Mouse (Mus musculus): ENCODE data around the gene Exoc7.

Exoc7 gene

DNA sequence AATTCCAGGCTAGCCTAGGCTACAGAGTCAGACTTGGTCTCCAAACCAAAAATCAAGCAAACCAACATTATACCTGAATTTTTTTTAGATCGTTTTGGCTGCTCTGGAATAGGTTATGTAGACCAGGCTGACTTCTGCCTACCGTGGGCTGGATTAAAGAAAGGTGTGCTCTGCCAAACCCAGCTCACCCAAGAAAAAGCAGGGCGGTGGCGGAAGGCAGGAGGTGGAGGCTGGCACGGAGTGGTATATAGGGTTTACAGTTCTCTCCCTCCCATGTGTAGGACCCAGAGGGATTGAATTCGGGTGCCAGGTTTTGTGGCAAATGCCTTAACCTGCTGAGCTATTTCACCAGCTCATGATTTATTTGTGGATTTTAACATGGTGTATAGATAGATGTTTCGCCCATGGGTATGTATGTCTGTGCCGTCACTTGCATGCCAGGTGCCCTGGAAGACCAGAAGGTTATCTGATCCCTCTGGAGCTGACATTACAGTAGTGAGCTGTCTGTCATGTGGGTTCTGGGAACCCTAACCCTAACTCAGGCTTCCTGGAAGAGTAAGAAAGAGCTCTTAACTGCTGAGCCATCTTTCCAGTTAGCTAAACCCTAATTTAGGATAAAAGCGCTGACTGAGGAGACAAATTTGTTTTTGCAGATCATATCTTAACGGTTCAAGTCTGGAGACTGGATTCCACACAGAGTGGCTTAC, at the start of gene Exoc7:
Gene Exoc7 (minus strand): TSS at position 215 of the 707 bp plus-strand sequence.
- no peak for DNase-seq

DNA sequence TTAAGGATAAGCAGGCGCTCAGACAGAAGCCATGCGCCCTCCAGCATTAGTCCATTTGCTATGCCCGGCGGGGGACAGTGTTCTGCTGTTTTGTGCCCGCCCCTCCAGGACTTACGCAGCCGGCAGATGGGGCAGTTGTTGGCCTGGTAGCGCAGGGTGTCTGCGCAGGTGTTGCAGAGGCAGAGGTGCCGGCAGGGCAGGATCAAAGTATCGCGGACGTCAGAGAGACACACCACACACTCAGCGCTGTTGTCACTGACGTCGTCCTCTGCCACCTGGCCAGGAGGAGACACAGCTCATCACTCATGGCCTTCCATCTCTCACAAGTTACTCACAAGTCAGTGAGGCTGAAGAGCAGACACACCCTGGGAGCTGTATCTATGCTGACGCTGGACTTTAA, 47.5 kb upstream of the Exoc7 start:
- DNase-seq, result no peak

DNA sequence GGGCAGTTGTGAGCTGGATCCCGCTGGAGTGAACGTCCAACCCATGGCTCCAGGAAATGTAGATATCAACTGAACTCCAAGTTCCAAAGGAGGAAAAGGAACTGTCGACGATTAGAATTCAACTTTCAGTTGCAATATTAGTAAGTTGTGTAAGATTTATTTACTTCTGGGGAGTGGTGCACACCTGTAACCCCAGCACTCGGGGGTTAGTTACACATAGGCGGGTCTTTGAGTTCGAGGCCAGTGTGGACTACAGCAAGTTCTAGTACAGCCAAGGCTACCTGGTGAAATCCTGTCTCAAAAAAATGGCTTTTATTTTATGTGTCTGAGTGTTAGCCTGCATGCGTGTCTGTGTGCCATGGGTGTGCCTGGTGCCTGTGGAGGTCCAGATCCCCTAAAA, 46.5 kb upstream of the Exoc7 start:
- DNase-seq, result no peak

DNA sequence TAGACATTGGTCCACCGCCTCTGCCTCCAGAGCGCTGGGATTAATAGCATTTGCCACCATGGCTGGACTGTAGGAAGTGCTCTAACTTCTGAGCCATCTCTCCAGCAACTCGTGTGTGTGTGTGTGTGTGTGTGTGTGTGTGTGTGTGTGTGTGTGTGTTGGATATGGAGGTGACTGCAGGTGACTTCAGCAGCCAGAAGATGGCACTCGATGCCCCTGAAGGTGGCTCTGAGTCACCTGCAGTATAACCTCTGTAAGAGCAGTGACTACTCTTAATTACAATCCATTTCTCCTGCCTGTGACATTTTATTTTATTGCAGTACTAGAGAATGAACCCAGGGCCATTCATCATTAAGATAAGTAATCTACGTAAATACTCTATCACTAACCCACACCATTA, 44.3 kb upstream of the Exoc7 start:
- DNase-seq, result no peak

DNA sequence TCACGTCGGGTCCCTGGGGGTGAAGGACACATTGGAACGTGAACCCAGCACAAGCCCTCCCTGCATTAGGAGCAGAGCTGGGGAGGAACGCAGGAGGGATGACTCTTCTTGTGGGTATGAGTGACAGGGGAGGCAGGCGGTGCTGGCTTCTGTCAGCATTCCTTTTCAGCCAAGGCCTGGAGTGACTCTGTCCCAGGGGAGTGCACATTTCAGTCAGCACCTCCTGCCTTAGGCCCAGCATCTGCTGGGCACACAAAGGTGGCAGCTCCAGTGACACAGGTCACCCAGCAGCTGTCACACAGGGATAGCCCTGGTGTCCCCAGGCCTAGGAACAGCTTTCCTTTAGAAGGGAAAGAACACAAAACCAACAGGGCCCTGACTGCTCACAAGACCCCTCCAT, 40.9 kb upstream of the Exoc7 start:
- DNase-seq, result no peak

DNA sequence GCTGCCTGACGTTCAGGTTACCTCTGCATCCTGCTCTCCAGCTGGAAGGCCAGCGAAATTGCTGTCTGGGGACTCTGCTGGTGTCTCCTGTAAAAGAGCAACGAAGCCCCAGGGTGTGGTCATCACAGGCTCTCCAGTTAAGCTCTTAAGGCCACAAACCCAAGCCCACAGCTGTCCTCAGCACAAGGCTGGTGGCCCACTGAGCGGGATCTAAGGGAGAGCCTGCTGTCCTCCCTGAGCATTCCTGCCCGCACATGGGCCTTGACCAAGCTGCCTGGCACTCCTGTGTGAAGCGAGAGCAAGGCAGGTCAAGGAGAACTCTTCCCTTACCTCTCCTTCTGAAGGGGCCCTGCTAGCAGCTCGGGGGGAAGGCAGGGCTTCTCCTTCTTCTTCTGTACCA, 40.0 kb upstream of the Exoc7 start:
- DNase-seq, result no peak

DNA sequence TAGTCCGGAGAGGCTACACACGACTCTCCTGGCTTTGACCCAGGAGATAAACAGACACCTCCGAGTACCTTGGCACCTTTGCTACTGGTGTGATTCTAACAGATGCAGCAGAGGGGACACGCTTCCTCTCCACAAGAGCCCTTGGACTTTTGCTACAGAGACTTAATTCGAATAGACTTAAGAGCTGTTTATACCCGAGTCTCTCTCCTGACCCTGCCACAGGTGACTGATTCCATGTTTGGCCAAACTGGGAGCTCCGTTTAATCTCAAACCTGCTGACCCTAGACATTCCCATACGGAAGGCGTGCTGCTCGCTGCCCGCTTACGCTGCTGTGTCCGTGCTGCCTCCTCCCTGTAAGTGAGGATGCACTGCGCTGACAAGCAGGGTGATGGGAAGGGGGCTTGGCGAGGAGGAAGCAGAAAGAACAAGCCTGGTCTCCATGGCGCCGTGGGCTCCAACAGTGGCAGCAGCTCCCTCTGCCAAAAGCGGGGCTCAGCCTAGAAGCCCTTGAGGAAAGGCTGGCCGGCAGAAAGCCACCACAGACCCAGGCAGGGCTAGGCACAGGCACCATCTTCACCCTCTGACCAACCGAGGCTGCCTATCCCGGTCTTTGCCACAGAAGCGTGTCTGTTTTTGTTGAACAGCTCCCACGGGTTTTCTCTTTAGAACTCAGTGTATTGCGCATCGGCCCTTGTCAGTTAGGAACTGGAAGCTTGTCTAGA, 35.2 kb upstream of the Exoc7 start:
- no peak for DNase-seq

DNA sequence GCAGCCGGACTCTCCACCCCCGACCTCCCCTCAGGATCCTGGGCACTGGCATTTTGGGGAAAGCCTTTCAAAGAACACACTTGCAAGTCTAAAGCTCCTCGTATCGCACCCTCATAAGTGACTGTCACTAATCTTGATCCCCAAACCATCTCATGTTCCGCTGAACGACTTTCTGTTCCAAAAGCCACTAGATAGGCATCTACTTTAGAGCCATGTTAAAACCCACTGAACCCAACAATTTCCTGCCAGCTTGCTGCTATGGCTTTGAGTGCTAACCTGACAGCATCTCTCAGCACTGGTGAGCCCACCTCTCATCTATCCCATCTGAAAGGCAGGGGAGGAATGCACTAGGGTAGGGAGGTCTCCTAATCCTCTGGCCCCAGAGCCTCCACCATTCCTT, 30.5 kb upstream of the Exoc7 start:
- no peak for DNase-seq

DNA sequence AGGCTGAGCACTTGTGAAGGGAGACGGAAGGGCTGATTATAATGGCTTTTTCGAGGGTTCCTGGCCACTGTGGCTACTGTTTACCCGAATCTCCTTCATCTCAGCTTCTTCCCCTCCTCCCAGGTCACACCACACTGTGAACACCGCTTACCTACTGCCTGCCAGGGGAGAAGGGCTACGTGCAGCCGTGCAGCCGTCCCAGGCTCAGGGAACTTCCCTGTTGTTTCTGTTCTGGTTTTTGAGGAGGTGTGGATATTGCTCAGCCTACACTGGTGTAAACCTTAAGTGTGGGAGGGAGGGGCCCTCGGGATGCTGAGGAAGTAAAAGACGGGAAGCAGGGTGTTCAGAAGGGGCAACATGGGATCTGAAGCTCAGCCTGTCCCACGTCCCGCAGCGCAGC, 30.0 kb upstream of the Exoc7 start:
- no peak for DNase-seq

DNA sequence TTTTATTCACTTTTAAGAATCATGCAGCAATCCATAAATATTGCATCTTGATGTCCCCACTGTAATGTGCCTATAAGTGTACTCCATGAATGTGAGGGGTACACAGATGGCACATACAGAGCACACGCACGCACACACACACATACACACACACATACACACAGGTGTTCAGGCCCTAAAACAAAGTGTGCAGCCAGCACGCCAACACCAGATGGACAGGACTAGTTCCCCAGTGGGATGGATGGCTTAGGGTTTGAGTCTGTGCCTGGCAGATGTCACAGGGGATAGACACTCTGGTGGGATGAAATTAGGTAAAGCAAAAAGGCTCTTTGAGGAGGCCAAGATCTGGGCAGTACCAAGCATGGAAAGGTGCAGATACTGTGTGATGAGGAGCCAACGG, 29.4 kb upstream of the Exoc7 start:
- DNase-seq, result no peak

DNA sequence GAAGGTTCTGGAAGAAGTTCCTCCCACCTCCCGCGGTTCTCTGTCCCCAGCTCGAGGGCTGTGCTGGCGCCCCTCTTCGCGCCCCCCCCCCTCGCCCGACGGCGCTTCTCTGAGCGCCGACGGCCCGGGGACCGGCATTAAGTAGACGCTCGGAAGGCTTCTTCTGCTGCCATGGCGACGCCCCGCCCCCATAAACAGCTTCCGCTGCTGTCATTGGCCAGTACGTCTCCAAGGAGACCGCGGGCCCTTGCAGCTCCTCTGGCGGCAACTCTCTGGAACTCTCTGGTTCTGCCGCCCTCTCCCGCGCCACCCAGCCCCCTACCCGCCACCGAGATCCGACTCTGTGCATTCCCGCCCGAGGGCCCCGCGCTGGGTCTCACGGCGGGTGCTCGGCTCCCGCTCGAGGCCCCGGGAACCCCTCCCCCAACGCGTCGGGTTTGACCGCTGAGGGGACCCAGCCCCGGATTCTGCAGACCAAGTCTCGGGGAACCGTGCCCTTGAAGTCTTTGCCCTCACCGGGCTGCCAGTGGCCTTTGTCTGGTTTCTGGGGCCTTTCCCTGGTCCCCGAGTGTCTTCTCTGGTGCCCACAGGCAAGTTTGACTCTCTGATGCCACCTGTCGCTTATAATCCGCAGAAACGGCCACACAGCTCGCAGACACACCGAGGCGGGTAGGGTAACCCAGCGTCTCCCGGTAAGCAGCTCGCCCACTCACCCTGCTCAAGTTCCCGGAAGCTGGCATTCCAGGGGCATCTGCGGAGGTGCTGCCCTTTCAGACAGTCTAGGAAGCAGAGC, 28.4 kb upstream of the Exoc7 start, which contains the start of gene Foxj1:
Gene Foxj1 (minus strand): TSS at position 156 of the 793 bp plus-strand sequence.
- DNase-seq, result peak; percentile 96

DNA sequence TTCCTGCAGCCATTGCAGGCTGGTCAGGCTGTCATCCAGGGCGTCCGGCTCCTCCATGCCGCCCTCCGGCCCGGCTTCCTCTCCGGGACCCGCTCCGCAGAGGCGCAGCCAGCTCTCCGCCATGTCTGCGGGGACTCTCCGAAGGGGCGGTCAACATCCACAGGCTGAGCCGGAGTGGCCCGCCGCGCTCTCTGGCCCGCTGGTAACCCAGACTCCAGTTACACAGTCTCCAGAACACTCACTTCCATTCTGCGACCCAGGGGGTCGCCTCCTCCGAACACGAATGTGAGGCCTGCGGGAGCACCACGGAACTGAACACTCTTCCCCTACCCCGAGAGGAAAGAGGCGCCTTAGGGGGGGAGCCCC, 27.4 kb upstream of the Exoc7 start:
- no peak for DNase-seq

DNA sequence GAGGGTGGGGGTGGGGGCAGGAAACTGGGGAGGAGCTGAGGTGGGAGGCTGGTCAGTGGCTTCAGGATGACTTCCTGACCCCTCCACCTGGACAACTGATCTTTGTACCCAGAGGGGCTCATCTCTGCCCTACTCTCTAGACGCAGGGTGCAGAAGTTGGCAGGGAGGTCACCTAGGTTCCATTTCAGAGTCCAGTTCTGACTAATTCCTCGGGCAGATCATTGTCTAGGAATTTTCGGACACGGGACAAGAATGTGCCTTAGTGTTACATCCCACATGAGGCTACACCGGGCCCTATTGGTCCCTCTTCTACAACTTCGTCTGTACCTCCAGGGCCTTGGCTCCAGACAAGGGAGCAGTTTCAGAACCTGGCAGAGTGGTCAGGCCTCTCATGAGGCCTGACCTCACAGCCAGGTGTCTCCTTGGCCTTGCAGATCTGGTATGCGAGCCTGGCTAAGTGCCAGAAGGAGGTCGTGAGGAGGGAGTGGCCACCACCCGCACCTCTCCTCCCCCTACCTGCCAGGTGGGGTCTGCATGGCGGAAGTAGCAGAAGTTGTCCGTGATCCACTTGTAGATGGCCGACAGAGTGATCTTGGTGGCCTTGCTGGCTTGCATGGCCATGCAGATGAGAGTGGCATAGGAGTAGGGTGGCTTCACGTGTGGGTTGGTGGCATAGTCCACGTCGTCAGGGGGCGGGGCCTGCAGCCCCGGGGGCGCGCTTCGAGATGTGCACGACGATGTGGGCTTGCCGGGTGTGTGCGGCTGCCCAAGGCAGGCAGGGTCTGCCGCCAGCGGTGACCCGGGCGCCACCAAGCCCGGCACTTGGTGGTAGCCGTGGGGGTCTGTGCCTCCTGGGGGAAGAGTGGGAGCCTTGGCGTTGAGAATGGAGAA, 26.7 kb upstream of the Exoc7 start:
- DNase-seq, result no peak

DNA sequence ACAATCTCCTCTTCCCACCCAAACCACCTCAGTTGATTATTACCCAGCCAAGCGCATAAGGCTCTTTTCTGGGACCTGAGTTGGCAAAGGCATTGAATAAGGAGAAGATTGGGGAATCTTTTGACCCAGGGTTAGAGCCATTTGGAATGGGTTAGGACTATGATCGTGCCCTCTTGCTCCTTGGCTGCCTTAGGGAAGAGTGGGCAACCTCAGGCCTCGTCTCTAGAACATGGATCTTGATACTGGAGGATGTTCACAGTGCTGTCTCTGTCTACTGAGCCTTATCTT, 25.9 kb upstream of the Exoc7 start:
- DNase-seq, result no peak

DNA sequence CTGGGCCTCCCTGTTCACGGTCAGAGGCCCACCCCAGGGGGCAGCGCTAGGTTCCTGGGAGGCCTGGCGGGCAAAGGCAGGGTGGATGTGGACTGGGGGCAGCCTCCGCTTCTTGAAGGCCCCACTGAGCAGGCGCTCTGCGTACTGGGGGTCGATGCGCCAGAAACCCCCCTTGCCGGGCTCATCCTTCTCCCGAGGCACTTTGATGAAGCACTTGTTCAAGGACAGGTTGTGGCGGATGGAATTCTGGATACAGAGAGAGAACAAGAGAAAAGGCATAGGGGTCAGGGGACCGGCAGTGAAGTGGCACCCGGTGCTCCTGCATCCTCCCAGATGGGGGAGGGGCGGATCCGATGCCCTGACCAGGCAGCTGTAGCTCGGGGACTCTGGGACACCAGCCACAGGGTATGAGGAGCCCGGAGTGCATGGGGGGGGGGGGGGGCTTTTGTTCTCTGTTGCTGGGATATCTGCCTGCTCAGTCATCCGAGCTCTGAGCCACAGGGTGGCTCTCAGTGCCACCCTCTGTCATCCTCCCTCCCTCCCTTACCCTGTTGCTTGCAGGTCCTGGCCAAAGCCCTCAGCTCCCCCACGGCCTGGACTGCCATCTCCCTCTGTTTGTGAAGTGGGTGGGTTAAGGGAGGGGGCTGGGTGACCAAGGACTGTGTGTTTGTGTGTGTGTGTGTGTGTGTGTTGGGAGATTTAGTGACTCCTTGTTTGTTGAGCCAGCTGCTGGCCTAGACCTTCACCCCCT, 25.4 kb upstream of the Exoc7 start:
- no peak for DNase-seq

DNA sequence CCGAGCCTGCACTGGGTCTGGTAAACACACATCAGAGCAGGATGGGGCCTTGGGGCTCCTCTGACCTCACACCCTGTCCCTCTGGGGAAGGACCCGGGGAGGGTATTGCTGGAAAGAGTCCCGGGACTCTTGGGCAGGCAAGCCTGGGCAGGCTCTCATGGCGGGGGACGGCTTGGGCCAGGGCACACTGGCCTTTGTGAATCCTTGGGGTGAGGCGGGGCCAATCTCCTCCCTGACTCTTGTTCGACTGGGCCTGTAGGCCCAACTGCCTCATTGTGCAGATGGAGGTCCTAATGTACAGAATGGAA, 23.1 kb upstream of the Exoc7 start:
- DNase-seq, result no peak

DNA sequence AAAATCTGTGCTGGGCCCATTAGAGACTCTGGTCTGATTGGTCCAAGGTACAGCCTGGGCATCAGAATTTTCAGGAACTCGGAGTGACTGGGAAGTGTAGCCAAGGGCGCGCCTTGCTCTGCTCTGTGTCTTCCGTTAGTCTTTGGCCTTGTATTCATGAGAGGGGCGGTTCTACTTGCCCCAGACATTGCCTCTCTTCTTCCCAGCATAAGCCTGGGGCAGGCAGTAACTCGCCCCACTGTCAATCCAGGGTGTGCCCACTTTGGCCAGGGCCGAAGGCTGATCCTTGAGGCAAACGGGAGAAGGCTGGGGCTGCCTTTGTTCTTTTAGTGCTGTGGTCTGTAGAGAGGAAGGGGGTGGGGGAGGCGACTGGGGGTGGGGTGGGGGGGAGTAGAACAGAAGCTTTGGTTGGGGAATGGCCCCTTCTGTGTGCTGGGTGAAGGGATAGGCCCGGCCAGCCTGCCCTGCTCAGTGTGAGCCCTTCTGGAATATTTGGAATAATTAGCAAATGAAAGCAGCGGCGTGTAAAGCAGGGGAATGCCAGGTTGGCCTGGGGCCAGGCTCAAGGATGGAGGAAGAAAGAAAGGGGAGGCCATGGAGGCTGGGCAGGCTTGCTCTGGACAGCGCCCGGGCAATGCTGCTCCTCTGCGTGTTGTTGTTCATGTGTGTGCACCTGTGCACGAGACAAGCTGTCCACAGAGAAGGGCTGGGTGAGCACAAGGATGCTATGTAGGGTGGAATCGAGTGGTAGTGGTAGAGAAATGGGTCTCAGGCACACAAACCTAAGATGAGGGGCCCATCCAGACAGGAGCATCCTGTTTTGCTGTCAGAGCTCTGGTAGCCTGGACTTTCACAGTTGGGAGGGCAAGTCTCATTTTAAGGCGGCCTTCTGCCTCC, 22.5 kb upstream of the Exoc7 start:
- peak; percentile 43 for DNase-seq

DNA sequence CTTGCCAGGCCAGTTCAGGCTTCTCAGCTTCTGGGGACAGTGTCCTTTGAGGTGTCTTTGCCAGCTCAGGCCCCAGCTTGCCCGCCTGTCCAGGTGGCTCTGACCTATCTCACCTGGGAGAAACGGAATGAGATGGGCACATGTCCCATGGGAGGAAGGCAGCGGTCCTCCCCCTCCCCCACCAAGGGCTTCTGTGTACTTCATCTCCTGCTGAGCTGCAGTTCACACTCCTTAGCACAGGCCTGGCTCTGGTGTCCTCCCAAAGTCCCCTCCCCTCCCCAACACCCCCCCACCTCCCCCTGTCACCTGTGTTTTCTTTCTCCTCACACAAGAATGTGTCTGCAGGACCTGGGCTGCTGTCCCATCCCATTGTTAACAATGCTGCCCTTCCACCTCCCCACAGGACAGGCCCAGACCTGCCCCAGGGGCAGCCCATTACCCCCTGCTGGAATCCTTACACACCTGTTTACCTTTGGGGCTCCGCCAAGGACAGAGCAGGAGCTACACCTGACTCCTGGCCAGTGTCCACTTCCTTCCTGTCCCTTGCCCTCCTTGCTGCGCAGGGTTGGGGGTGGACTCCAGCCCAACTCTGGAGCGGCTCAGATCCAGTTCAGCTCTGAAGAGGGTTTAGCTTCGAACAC, 20.1 kb upstream of the Exoc7 start:
- DNase-seq, result no peak

DNA sequence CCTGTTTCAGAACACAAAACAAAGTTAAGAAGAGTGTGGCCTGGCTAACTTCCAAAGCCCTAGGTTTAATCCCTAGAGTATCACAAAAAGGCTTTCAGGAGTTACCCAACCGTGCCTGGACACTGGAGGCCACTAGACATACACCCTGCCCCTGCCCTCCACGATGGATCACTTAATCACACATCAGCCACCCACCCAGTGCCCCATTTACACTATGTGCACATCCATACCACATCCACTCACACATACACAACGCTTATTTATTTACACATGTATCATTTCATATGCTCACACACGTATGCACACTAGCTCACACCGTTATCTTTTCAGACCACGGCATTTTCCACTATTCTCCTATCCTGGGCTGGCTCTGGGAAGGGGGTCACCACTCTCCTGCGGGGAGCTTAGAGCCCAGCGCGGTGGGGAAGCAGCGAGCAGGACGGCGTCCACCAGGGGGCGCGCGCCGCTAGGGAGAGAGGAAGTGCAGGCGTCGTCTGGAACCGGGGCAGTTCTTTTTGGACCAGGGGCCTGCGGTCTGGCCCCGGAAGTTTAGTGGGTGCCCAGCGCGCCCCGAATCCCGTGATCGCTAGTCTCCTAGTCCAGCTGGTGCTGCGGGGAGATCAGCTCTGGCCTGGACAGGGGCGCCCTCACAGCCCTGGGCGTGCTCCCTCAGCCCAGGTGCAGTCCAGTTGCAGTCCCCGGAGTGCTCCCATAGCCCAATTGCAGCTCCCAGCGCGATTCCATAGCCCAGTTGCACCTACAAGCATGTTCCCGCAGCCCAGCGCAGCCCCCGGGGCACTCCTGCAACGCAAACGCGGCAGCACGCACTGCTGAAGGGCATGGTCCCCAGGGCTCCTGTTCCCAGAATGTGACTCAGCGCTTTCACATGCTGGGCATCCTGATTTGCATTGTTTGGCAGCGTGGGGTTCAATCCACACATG, 12.0 kb upstream of the Exoc7 start:
- DNase-seq, result peak; percentile 95

DNA sequence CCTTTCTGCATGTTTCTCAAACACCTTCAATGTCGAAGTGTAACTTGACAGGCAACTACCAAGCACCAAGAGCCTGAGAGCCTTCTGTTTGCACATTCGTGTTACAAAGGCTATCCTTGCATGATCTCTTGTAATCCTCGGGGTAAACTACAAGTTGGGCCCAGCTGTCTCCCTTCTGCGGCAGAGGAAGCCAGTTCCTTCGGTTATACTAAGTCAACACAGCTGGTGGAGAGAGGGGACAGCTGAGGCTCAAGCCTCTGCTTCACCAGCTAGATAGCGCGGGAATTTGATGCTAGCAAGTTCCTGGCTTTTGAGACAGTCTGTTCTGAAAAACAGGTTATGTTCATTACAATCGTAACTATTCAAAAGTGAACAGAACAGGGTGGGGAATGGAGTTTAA, 5.3 kb upstream of the Exoc7 start:
- DNase-seq, result no peak

Measured in lung, postnatal 14 days (tissue).